Mouse (Mus musculus) hindbrain, embryonic 11.5 days (tissue): ENCODE data around the gene Slc30a2. TPM values are rescaled to one million over a fixed set of nuclear protein-coding genes. Genes with fewer than 3 reads are reported as not detected.

Experiments used
- ATAC-seq: fragments of 200-750 bp; cut with Nextera tagmentation; 2 replicates; pipeline ENCODE4 v1.8.0; 2017; ENCODE audit warnings: mild to moderate bottlenecking, moderate TSS enrichment, moderate library complexity; ENCODE audit not compliant: low FRiP score
- DNase-seq: peaks from one replicate; pipeline ENCODE4 v3.0.0-alpha.2; 2015; ENCODE audit warnings: low spot score
- H3K27ac ChIP-seq: fragments of 300-500 bp; sonication (generic); 2 replicates; pipeline ENCODE4 v1.5.1; 2014; ENCODE audit warnings: mild to moderate bottlenecking, low read depth, low read length
- H3K27me3 ChIP-seq: fragments of 300-500 bp; sonication (generic); 2 replicates; pipeline ENCODE4 v1.6.1; 2014; ENCODE audit warnings: mild to moderate bottlenecking, low read length, moderate library complexity, mixed read lengths; ENCODE audit not compliant: control insufficient read depth, insufficient read depth
- H3K36me3 ChIP-seq: fragments of 300-500 bp; sonication (generic); 2 replicates; pipeline ENCODE4 v1.6.1; 2014; ENCODE audit warnings: mild to moderate bottlenecking, low read length, moderate library complexity, mixed read lengths; ENCODE audit not compliant: control insufficient read depth, insufficient read depth
- H3K4me1 ChIP-seq: fragments of 300-500 bp; sonication (generic); replicated peaks from 2 replicates; pipeline ENCODE4 v1.6.1; 2014; ENCODE audit warnings: low read length, mixed read lengths; ENCODE audit not compliant: control insufficient read depth, insufficient read depth
- H3K4me2 ChIP-seq: fragments of 300-500 bp; sonication (generic); replicated peaks from 2 replicates; pipeline ENCODE4 v1.6.1; 2014; ENCODE audit warnings: mild to moderate bottlenecking, low read depth, low read length
- H3K4me3 ChIP-seq: fragments of 300-500 bp; sonication (generic); 2 replicates; pipeline ENCODE4 v1.5.1; 2014; ENCODE audit warnings: low read depth, low read length
- H3K9ac ChIP-seq: fragments of 300-500 bp; sonication (generic); 2 replicates; pipeline ENCODE4 v1.6.1; 2014; ENCODE audit warnings: low read depth, low read length
- H3K9me3 ChIP-seq: fragments of 300-500 bp; sonication (generic); 2 replicates; pipeline ENCODE4 v1.6.1; 2016; ENCODE audit warnings: low read length; ENCODE audit not compliant: control insufficient read depth
- WGBS: fragments of 180-500 bp; shearing (Covaris S2); extraction: QIAGEN DNeasy Blood & Tissue Kit; methylation state at CpG from one replicate; pipeline ENCODE4 v1.1.7; 2014; 5-methylcytosine and 5-hydroxymethylcytosine counted together
- polyA plus RNA-seq: library from polyadenylated mRNA; unstranded; fragments of >200 nt; fragmentation: Nextera tagmentation; extraction: Ambion mirVana; gene quantifications from 2 replicates; pipeline ENCODE4 v1.2.1, GENCODE M21; 2014

Gene Slc30a2
- polyA plus RNA-seq, 1 experiment from 2014 or later = not detected

DNA sequence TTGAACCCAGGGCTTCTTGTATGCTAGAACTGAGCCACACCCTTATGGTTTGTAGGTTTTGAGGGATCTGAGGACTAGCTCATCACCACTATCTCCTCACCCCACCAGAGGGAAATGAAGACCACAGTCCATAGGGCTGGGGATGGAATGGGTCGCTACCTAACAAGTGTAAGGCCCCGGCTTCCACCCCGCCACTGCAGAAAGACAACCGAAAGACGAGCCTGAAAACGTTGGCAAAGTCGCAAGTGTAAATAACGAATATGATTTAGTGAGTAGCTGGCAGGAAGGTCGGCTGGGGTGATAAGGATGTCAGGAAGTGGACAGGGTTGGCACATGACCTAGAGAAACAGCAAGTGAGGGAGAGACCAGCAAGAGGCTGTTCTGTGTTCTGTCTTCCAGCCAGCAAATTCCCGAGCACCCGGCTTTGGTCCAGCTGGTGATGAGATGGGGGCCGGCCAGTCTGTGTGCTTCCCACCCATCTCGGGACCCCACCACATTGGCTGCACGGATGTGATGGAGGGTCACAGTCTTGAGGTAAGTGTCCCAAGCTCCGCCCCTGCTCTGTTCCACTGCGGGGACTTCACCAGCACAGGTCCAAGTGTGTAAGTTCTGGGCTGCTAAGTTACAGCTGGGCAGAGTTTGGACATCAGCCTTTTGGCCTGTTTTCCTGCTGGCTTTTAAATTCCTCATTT, 59.7 kb downstream of the Slc30a2 start:
- 76% methylated on average over 16 of the region's 16 CpGs for WGBS
- DNase-seq (no peak), ATAC-seq (no peak)
- Histone ChIP-seq H3K4me3 (no peak overlapping the region), H3K9ac (no peak overlapping the region), H3K27ac (no peak overlapping the region), H3K9me3 (no peaks in the 10 kb centered on the region), H3K4me2 (no peak overlapping the region), H3K36me3 (no peaks in the 10 kb centered on the region), H3K4me1 (peaks cover 5% of the 10 kb centered on the region), H3K27me3 (no peaks in the 10 kb centered on the region)

DNA sequence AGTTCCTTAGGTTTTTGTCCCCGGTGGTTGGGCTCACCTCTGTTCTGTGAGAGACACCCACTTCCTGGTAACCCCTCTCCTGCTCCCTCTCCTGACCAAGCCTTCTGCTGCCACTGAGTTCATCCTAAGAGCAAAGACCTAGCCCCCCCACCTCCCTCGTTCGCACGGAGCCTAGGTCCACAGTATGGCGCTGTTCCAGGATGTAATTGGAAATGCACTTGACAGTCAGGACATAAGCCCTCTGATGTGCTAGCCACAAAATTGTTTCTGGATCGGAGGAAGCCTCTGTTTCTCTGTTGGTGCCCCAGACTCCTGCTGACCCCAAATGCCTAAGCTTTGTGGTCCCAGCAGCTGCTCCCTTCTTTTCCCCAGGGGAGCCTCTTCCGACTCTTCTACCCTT, 60.7 kb downstream of the Slc30a2 start:
- no peaks in the 10 kb centered on the region for H3K36me3 ChIP-seq
- no peak for DNase-seq
- H3K4me3 ChIP-seq = no peak overlapping the region
- H3K4me2 ChIP-seq = no peak overlapping the region
- H3K4me1 ChIP-seq = peaks cover 5% of the 10 kb centered on the region
- 57% methylated on average over 7 of the region's 7 CpGs for WGBS
- H3K9ac ChIP-seq = no peak overlapping the region
- H3K27me3 ChIP-seq = no peaks in the 10 kb centered on the region
- H3K9me3 ChIP-seq = no peaks in the 10 kb centered on the region
- H3K27ac ChIP-seq = no peak overlapping the region
- no peak for ATAC-seq

Other genes starting within 250 kb of the Slc30a2 start
- 4.5 and 5.1 TPM in 2 replicates for gene Cd52, start 248.1 kb upstream of the Slc30a2 start, polyA plus RNA-seq
- gene Ubxn11, start 240.6 kb upstream of the Slc30a2 start, polyA plus RNA-seq = 5.7 and 5.8 TPM in 2 replicates
- gene Sh3bgrl3, start 214.4 kb upstream of the Slc30a2 start, polyA plus RNA-seq = 337 and 396 TPM in 2 replicates
- 27.8 and 27.9 TPM in 2 replicates for gene Cep85, start 156.1 kb upstream of the Slc30a2 start, polyA plus RNA-seq
- 0.06 TPM in 1 of 2 replicates, not detected in the other for gene Gm7534, start 140.2 kb upstream of the Slc30a2 start, polyA plus RNA-seq
- gene Catsper4, start 115.8 kb upstream of the Slc30a2 start, polyA plus RNA-seq = not detected in 2 replicates
- gene Cnksr1, start 104.8 kb upstream of the Slc30a2 start, polyA plus RNA-seq = 0.14 and 0.28 TPM in 2 replicates
- 0.20 and 0.32 TPM in 2 replicates for gene E130218I03Rik, start 99.5 kb upstream of the Slc30a2 start, polyA plus RNA-seq
- 18.3 and 20.4 TPM in 2 replicates for gene Zfp593, start 97.6 kb upstream of the Slc30a2 start, polyA plus RNA-seq
- gene Gm30191, start 96.2 kb upstream of the Slc30a2 start, polyA plus RNA-seq = 0.42 and 0.56 TPM in 2 replicates
- gene Grrp1, start 89.1 kb upstream of the Slc30a2 start, polyA plus RNA-seq = 5.1 and 5.7 TPM in 2 replicates
- gene Pdik1l, start 55.3 kb upstream of the Slc30a2 start, polyA plus RNA-seq = 23.5 and 25.1 TPM in 2 replicates
- gene Trim63, start 28.1 kb upstream of the Slc30a2 start, polyA plus RNA-seq = 0.12 and 0.32 TPM in 2 replicates
- gene Extl1, start 40.7 kb downstream of the Slc30a2 start, polyA plus RNA-seq = 0.18 and 0.26 TPM in 2 replicates
- gene Pafah2, start 53.1 kb downstream of the Slc30a2 start, polyA plus RNA-seq = 7.9 and 10.2 TPM in 2 replicates
- gene Stmn1, start 125.1 kb downstream of the Slc30a2 start, polyA plus RNA-seq = 4,486 and 4,492 TPM in 2 replicates
- 1.7 and 2.5 TPM in 2 replicates for gene Paqr7, start 153.5 kb downstream of the Slc30a2 start, polyA plus RNA-seq
- 4.4 and 6.1 TPM in 2 replicates for gene Aunip, start 167.8 kb downstream of the Slc30a2 start, polyA plus RNA-seq
- gene Mtfr1l, start 192.2 kb downstream of the Slc30a2 start, polyA plus RNA-seq = 136 and 138 TPM in 2 replicates
- 16.7 and 22.7 TPM in 2 replicates for gene Selenon, start 209.0 kb downstream of the Slc30a2 start, polyA plus RNA-seq